Mouse (Mus musculus): Measurements from ENCODE around the gene Smco4. TPM values are rescaled to one million over a fixed set of nuclear protein-coding genes. Genes with fewer than 3 reads are reported as not detected.

The Smco4 gene
- polyA plus RNA-seq, 1 experiment: 47.2 TPM

GRCm38 (mm10) chr9:15500025-15500424, 6.8 kb downstream of the Smco4 start:
- Histone ChIP-seq H3K27ac (ENCODE audit: control insufficient read depth, insufficient read depth, low read depth, low read length) (no peak overlapping the region), H3K4me1 (ENCODE audit: control insufficient read depth, insufficient read depth, low read length) (no peaks in the 10 kb centered on the region; the same call in 1 of the 2 replicates), H3K4me3 (ENCODE audit: control insufficient read depth, low read depth, low read length) (no peak overlapping the region), H3K27me3 (ENCODE audit: control insufficient read depth, insufficient read depth, low read length) (no peaks in the 10 kb centered on the region), H3K36me3 (ENCODE audit: control insufficient read depth, insufficient read depth, low read length) (no peaks in the 10 kb centered on the region)
- no peak for TF ChIP-seq CTCF (IDR thresholded peaks at IDR 0.05; ENCODE audit: control insufficient read depth, insufficient read depth, insufficient replicate concordance, low read depth, low read length)

GRCm38 (mm10) chr9:15501319-15502256, 8.4 kb downstream of the Smco4 start:
- Histone ChIP-seq H3K27ac (ENCODE audit: control insufficient read depth, insufficient read depth, low read depth, low read length) (no peak overlapping the region), H3K4me1 (ENCODE audit: control insufficient read depth, insufficient read depth, low read length) (no peaks in the 10 kb centered on the region; the same call in 1 of the 2 replicates), H3K36me3 (ENCODE audit: control insufficient read depth, insufficient read depth, low read length) (no peaks in the 10 kb centered on the region), H3K4me3 (ENCODE audit: control insufficient read depth, low read depth, low read length) (no peak overlapping the region), H3K27me3 (ENCODE audit: control insufficient read depth, insufficient read depth, low read length) (no peaks in the 10 kb centered on the region)
- TF ChIP-seq CTCF (IDR thresholded peaks at IDR 0.05; ENCODE audit: control insufficient read depth, insufficient read depth, insufficient replicate concordance, low read depth, low read length) (no peak), POLR2A (IDR thresholded peaks at IDR 0.05; ENCODE audit: control insufficient read depth, low read depth, low read length) (no peak)

GRCm38 (mm10) chr9:15502476-15502875, 9.2 kb downstream of the Smco4 start:
- no peaks in the 10 kb centered on the region for H3K36me3 ChIP-seq (ENCODE audit: control insufficient read depth, insufficient read depth, low read length)
- no peaks in the 10 kb centered on the region for H3K27me3 ChIP-seq (ENCODE audit: control insufficient read depth, insufficient read depth, low read length)
- no peak overlapping the region for H3K27ac ChIP-seq (ENCODE audit: control insufficient read depth, insufficient read depth, low read depth, low read length)
- H3K4me3 ChIP-seq (ENCODE audit: control insufficient read depth, low read depth, low read length): no peak overlapping the region
- TF ChIP-seq CTCF (IDR thresholded peaks at IDR 0.05; ENCODE audit: control insufficient read depth, insufficient read depth, insufficient replicate concordance, low read depth, low read length) (no peak), POLR2A (IDR thresholded peaks at IDR 0.05; ENCODE audit: control insufficient read depth, low read depth, low read length) (no peak)
- no peaks in the 10 kb centered on the region; the same call in 1 of the 2 replicates for H3K4me1 ChIP-seq (ENCODE audit: control insufficient read depth, insufficient read depth, low read length)

- H3K27me3 ChIP-seq (ENCODE audit: control insufficient read depth, insufficient read depth, low read length): no peaks in the 10 kb centered on the region
- no peaks in the 10 kb centered on the region; the same call in 1 of the 2 replicates for H3K4me1 ChIP-seq (ENCODE audit: control insufficient read depth, insufficient read depth, low read length)
- H3K4me3 ChIP-seq (ENCODE audit: control insufficient read depth, low read depth, low read length): no peak overlapping the region
- H3K27ac ChIP-seq (ENCODE audit: control insufficient read depth, insufficient read depth, low read depth, low read length): no peak overlapping the region
- no peak for TF ChIP-seq CTCF (IDR thresholded peaks at IDR 0.05; ENCODE audit: control insufficient read depth, insufficient read depth, insufficient replicate concordance, low read depth, low read length)
- no peak for TF ChIP-seq POLR2A (IDR thresholded peaks at IDR 0.05; ENCODE audit: control insufficient read depth, low read depth, low read length)
- no peaks in the 10 kb centered on the region for H3K36me3 ChIP-seq (ENCODE audit: control insufficient read depth, insufficient read depth, low read length)
These were observed 10.1 kb downstream of the Smco4 start for GRCm38 (mm10) chr9:15503307-15503706.

- Histone ChIP-seq H3K36me3 (ENCODE audit: control insufficient read depth, insufficient read depth, low read length) (no peaks in the 10 kb centered on the region), H3K27me3 (ENCODE audit: control insufficient read depth, insufficient read depth, low read length) (no peaks in the 10 kb centered on the region), H3K4me1 (ENCODE audit: control insufficient read depth, insufficient read depth, low read length) (no peaks in the 10 kb centered on the region; the same call in 1 of the 2 replicates), H3K4me3 (ENCODE audit: control insufficient read depth, low read depth, low read length) (no peak overlapping the region), H3K27ac (ENCODE audit: control insufficient read depth, insufficient read depth, low read depth, low read length) (peak overlapping the region; percentile 15; the same call in 1 of the 2 replicates)
- TF ChIP-seq CTCF (IDR thresholded peaks at IDR 0.05; ENCODE audit: control insufficient read depth, insufficient read depth, insufficient replicate concordance, low read depth, low read length) (no peak), POLR2A (IDR thresholded peaks at IDR 0.05; ENCODE audit: control insufficient read depth, low read depth, low read length) (no peak)
These were observed 10.6 kb downstream of the Smco4 start for GRCm38 (mm10) chr9:15503827-15504226.

GRCm38 (mm10) chr9:15505288-15505687, 12.1 kb downstream of the Smco4 start:
- Histone ChIP-seq H3K27ac (ENCODE audit: control insufficient read depth, insufficient read depth, low read depth, low read length) (no peak overlapping the region), H3K4me3 (ENCODE audit: control insufficient read depth, low read depth, low read length) (no peak overlapping the region), H3K4me1 (ENCODE audit: control insufficient read depth, insufficient read depth, low read length) (no peaks in the 10 kb centered on the region; the same call in 1 of the 2 replicates), H3K36me3 (ENCODE audit: control insufficient read depth, insufficient read depth, low read length) (no peaks in the 10 kb centered on the region), H3K27me3 (ENCODE audit: control insufficient read depth, insufficient read depth, low read length) (no peaks in the 10 kb centered on the region)
- TF ChIP-seq CTCF (IDR thresholded peaks at IDR 0.05; ENCODE audit: control insufficient read depth, insufficient read depth, insufficient replicate concordance, low read depth, low read length): no peak
- no peak for TF ChIP-seq POLR2A (IDR thresholded peaks at IDR 0.05; ENCODE audit: control insufficient read depth, low read depth, low read length)

- Histone ChIP-seq H3K36me3 (ENCODE audit: control insufficient read depth, insufficient read depth, low read length) (no peaks in the 10 kb centered on the region), H3K4me1 (ENCODE audit: control insufficient read depth, insufficient read depth, low read length) (no peaks in the 10 kb centered on the region; the same call in 1 of the 2 replicates), H3K4me3 (ENCODE audit: control insufficient read depth, low read depth, low read length) (no peak overlapping the region), H3K27me3 (ENCODE audit: control insufficient read depth, insufficient read depth, low read length) (no peaks in the 10 kb centered on the region), H3K27ac (ENCODE audit: control insufficient read depth, insufficient read depth, low read depth, low read length) (no peak overlapping the region)
- TF ChIP-seq CTCF (IDR thresholded peaks at IDR 0.05; ENCODE audit: control insufficient read depth, insufficient read depth, insufficient replicate concordance, low read depth, low read length): no peak
These were observed 13.6 kb downstream of the Smco4 start for GRCm38 (mm10) chr9:15506863-15507262.

Data from testis, adult 2 months (tissue).